Mouse (Mus musculus): ENCODE results near the gene Lcn4. TPM values are rescaled to one million over a fixed set of nuclear protein-coding genes. Genes with fewer than 3 reads are reported as not detected.
A peak's percentile ranks its signal among the peaks of the same experiment; 100 is the strongest.

The Lcn4 gene
- polyA plus RNA-seq, 1 experiment, result not detected

DNA sequence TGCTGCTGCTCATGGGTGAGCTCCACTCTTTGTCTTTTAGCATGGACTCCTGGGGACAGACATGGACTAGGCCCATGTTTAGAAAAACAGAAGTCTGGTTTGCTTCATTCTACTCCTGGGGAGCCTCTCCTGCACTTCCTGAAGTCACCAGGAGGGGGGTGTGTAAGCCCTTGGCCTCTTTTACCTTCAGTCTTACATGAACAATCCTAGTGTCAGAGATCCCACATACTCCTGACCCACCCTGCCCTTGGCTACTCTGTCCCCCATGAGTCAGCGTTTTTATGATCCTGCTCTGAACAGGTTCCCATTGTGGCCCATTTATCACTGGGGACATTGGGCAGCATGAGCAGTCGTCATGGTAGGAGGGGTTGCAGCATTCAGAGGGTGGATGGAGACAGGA lies 27.1 kb downstream of the Lcn4 start:
- Histone ChIP-seq H3K9ac (ENCODE audit: low read depth, poor library complexity, severe bottlenecking) (no peak overlapping the region), H3K9me3 (replicated peaks; ENCODE audit: control insufficient read depth, insufficient read depth, low read length, poor library complexity, severe bottlenecking) (no peaks in the 10 kb centered on the region), H3K27ac (ENCODE audit: insufficient read depth, low read length) (no peak overlapping the region), H3K36me3 (ENCODE audit: control insufficient read depth, insufficient read depth, low read length, poor library complexity, severe bottlenecking) (peaks cover 5% of the 10 kb centered on the region), H3K27me3 (ENCODE audit: control insufficient read depth, insufficient read depth, low read length, poor library complexity, severe bottlenecking) (no peaks in the 10 kb centered on the region), H3K4me1 (ENCODE audit: control insufficient read depth, insufficient read depth, low read length) (peaks cover 4% of the 10 kb centered on the region), H3K4me3 (ENCODE audit: low read depth, low read length) (no peak overlapping the region)
- TF ChIP-seq CTCF (IDR thresholded peaks at IDR 0.05; ENCODE audit: low read depth, low read length), result peak; percentile 32
- TF ChIP-seq POLR2A (IDR thresholded peaks at IDR 0.05; ENCODE audit: insufficient read depth, low read length), result no peak

DNA sequence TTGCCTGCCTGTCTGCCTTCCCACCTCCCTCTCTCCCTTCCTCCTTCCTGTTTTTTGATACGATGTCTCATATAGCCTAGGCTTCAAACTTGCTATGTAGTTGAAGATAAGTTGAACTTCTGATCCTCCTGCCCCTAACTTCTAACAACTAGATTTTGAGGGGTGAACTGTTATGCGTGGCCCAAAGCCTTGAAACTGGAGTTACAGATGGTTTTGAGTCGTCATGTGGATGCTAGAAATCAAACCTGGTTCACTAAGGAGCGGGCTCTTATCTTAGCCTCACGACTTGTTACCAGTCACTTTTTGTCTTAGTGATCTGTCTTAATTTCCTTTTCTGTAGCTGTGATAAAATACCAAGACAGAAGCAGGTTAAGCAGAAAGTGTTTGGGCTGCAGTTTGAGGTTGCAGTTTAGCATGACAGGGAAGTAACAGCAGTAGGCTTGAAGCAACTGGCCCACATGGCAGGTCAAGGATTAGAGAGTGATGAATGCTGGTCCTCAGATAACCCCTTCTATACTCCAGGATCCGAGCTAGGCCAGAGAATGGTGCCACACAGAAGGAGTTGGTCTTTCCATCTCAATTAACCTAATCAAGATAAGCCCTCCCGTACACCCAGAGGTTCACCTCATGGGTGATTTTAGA lies 30.0 kb downstream of the Lcn4 start:
- peak overlapping the region; percentile 69; the same call in 1 of the 2 replicates for H3K27ac ChIP-seq (ENCODE audit: insufficient read depth, low read length)
- peaks cover 4% of the 10 kb centered on the region for H3K4me1 ChIP-seq (ENCODE audit: control insufficient read depth, insufficient read depth, low read length)
- peak overlapping the region; percentile 100 for H3K9ac ChIP-seq (ENCODE audit: low read depth, poor library complexity, severe bottlenecking)
- H3K9me3 ChIP-seq (replicated peaks; ENCODE audit: control insufficient read depth, insufficient read depth, low read length, poor library complexity, severe bottlenecking), result no peaks in the 10 kb centered on the region
- no peaks in the 10 kb centered on the region for H3K27me3 ChIP-seq (ENCODE audit: control insufficient read depth, insufficient read depth, low read length, poor library complexity, severe bottlenecking)
- TF ChIP-seq CTCF (IDR thresholded peaks at IDR 0.05; ENCODE audit: low read depth, low read length), result no peak
- TF ChIP-seq EP300 (IDR thresholded peaks at IDR 0.05; ENCODE audit: insufficient read depth, low read depth, low read length), result no peak
- TF ChIP-seq POLR2A (IDR thresholded peaks at IDR 0.05; ENCODE audit: insufficient read depth, low read length), result no peak
- peaks cover 32% of the 10 kb centered on the region for H3K36me3 ChIP-seq (ENCODE audit: control insufficient read depth, insufficient read depth, low read length, poor library complexity, severe bottlenecking)
- no peak overlapping the region for H3K4me3 ChIP-seq (ENCODE audit: low read depth, low read length)

DNA sequence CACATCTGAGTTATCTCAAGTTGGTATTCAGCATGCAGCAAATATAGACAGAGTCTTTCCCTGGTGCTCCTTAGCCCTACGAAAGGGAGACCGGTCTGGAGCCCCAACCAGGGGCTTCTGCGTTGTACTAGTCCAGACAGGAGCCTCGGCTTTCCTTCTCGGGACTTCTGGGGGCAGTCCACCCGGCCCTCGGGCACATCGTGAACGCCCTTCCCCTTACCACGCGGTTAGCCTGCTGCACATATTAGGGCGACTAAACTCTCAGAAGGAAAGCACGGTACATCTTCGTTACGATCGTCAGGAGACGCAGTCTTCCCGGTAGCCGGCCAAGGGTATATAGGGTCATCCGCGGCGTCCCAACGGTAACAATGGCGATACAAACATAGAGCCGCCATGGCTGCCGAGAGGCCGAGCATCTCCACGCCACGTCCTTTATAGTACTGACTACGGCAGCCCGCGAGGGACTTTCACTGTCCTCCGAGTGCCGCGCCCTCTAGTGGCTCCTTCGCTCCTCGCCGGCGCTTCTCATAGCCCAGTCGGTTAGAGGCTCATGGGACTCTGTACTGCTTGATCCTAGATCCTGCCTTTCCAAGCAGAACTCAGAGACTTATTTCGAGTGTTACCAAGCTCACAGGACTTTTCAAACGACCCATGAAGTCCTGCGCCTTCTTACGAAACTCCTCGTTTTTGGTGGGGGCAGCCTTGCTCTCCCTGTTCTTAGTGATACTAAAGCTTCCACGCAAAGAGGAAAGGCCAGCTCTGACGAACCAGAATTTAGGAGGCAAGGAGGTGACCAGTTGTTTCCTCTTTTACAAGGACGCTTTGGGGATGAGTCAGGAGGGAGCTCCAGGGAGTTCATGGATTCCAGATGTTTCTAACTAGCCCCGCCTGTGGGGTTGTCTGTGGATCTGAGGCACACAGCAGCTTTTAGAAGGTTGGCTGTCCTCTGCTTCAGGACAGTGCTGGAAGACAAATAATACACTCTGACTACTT lies 30.9 kb downstream of the Lcn4 start:
- peaks cover 4% of the 10 kb centered on the region for H3K4me1 ChIP-seq (ENCODE audit: control insufficient read depth, insufficient read depth, low read length)
- peaks cover 32% of the 10 kb centered on the region for H3K36me3 ChIP-seq (ENCODE audit: control insufficient read depth, insufficient read depth, low read length, poor library complexity, severe bottlenecking)
- TF ChIP-seq CTCF (IDR thresholded peaks at IDR 0.05; ENCODE audit: low read depth, low read length) (peak; percentile 82), POLR2A (IDR thresholded peaks at IDR 0.05; ENCODE audit: insufficient read depth, low read length) (peak; percentile 83), EP300 (IDR thresholded peaks at IDR 0.05; ENCODE audit: insufficient read depth, low read depth, low read length) (peak; percentile 53; the same call in 1 of the 2 replicates)
- peak overlapping the region; percentile 100 for H3K9ac ChIP-seq (ENCODE audit: low read depth, poor library complexity, severe bottlenecking)
- no peaks in the 10 kb centered on the region for H3K9me3 ChIP-seq (replicated peaks; ENCODE audit: control insufficient read depth, insufficient read depth, low read length, poor library complexity, severe bottlenecking)
- H3K27me3 ChIP-seq (ENCODE audit: control insufficient read depth, insufficient read depth, low read length, poor library complexity, severe bottlenecking), result no peaks in the 10 kb centered on the region
- H3K27ac ChIP-seq (ENCODE audit: insufficient read depth, low read length), result peak overlapping the region; percentile 82
- peak overlapping the region; percentile 99 for H3K4me3 ChIP-seq (ENCODE audit: low read depth, low read length)

DNA sequence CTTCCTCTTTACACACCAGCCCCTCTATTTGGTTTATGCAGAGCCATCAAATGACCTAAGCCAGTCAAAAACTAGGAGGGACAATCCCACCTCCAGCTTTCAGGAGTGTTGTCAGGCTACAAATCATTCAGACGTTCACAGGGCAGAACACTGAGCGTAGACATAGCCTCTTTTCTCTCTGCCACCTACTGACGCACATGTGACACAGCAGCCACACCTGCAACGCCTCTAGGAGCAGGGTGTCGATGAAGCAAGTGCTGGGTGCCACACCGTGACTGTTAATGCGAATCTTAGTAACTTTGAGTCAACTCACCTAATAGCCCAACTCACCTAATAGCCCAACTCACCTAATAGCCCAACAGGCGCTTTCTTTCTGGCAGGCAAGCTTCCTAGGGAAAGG lies 32.0 kb downstream of the Lcn4 start:
- Histone ChIP-seq H3K4me3 (ENCODE audit: low read depth, low read length) (peak overlapping the region; percentile 99), H3K9ac (ENCODE audit: low read depth, poor library complexity, severe bottlenecking) (peak overlapping the region; percentile 100), H3K9me3 (replicated peaks; ENCODE audit: control insufficient read depth, insufficient read depth, low read length, poor library complexity, severe bottlenecking) (no peaks in the 10 kb centered on the region), H3K4me1 (ENCODE audit: control insufficient read depth, insufficient read depth, low read length) (peaks cover 1% of the 10 kb centered on the region), H3K36me3 (ENCODE audit: control insufficient read depth, insufficient read depth, low read length, poor library complexity, severe bottlenecking) (peaks cover 32% of the 10 kb centered on the region), H3K27me3 (ENCODE audit: control insufficient read depth, insufficient read depth, low read length, poor library complexity, severe bottlenecking) (no peaks in the 10 kb centered on the region), H3K27ac (ENCODE audit: insufficient read depth, low read length) (peak overlapping the region; percentile 55)
- TF ChIP-seq POLR2A (IDR thresholded peaks at IDR 0.05; ENCODE audit: insufficient read depth, low read length) (no peak), CTCF (IDR thresholded peaks at IDR 0.05; ENCODE audit: low read depth, low read length) (peak; percentile 43)

DNA sequence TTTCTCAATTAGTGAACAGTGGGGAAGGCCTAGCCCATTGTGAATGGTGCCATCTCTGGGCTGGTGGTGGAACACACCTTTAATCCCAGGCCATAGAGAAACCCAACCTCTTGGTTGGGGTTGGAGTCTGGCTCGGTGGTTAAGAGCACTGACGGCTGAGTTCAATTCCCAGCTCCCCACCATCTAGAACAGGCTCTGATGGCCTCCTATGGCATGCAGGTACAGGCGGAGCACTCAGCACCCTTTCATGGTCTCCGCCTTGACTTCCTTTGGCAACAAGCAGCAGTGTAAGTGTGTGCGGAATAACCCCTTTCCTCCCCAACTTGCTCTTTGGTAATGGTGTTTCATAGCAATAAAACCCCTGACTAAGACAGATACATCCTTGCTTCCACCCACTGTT lies 32.5 kb downstream of the Lcn4 start:
- Histone ChIP-seq H3K36me3 (ENCODE audit: control insufficient read depth, insufficient read depth, low read length, poor library complexity, severe bottlenecking) (peaks cover 32% of the 10 kb centered on the region), H3K4me3 (ENCODE audit: low read depth, low read length) (peak overlapping the region; percentile 99), H3K9ac (ENCODE audit: low read depth, poor library complexity, severe bottlenecking) (peak overlapping the region; percentile 100), H3K4me1 (ENCODE audit: control insufficient read depth, insufficient read depth, low read length) (no peaks in the 10 kb centered on the region), H3K9me3 (replicated peaks; ENCODE audit: control insufficient read depth, insufficient read depth, low read length, poor library complexity, severe bottlenecking) (no peaks in the 10 kb centered on the region), H3K27ac (ENCODE audit: insufficient read depth, low read length) (peak overlapping the region; percentile 55), H3K27me3 (ENCODE audit: control insufficient read depth, insufficient read depth, low read length, poor library complexity, severe bottlenecking) (no peaks in the 10 kb centered on the region)
- TF ChIP-seq POLR2A (IDR thresholded peaks at IDR 0.05; ENCODE audit: insufficient read depth, low read length) (no peak), EP300 (IDR thresholded peaks at IDR 0.05; ENCODE audit: insufficient read depth, low read depth, low read length) (no peak), CTCF (IDR thresholded peaks at IDR 0.05; ENCODE audit: low read depth, low read length) (no peak)

DNA sequence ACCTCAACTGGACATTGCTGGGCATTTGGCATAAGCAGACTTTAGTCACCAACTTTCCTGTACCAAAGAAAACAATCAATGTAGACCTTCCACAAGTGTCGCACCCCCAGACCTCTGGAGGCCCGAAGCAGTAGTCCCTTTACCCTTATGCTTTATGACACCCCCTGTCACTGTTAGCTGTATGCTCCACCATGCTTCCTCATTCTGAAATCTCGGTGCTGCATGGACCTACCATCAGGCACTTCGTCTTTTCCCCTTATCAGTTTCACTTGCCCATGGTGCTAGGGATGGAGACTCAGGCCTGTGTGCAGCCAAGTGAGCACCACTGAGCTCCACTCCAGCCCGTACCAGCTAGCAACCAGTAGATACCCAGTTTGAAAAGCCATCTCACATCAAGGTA lies 33.0 kb downstream of the Lcn4 start:
- Histone ChIP-seq H3K9me3 (replicated peaks; ENCODE audit: control insufficient read depth, insufficient read depth, low read length, poor library complexity, severe bottlenecking) (no peaks in the 10 kb centered on the region), H3K36me3 (ENCODE audit: control insufficient read depth, insufficient read depth, low read length, poor library complexity, severe bottlenecking) (peaks cover 32% of the 10 kb centered on the region), H3K4me3 (ENCODE audit: low read depth, low read length) (peak overlapping the region; percentile 99), H3K27ac (ENCODE audit: insufficient read depth, low read length) (peak overlapping the region; percentile 55), H3K27me3 (ENCODE audit: control insufficient read depth, insufficient read depth, low read length, poor library complexity, severe bottlenecking) (no peaks in the 10 kb centered on the region), H3K4me1 (ENCODE audit: control insufficient read depth, insufficient read depth, low read length) (no peaks in the 10 kb centered on the region), H3K9ac (ENCODE audit: low read depth, poor library complexity, severe bottlenecking) (peak overlapping the region; percentile 100)
- TF ChIP-seq CTCF (IDR thresholded peaks at IDR 0.05; ENCODE audit: low read depth, low read length) (no peak), EP300 (IDR thresholded peaks at IDR 0.05; ENCODE audit: insufficient read depth, low read depth, low read length) (no peak), POLR2A (IDR thresholded peaks at IDR 0.05; ENCODE audit: insufficient read depth, low read length) (no peak)

Data from ES-Bruce4 (cell line).